Mouse (Mus musculus): ENCODE measurements around the gene Ccdc88c. TPM values are rescaled to one million over a fixed set of nuclear protein-coding genes. Genes with fewer than 3 reads are reported as not detected.

The Ccdc88c gene
- total RNA-seq, 2 experiments from 2014 or later = 29.2 to 37.2 TPM

DNA sequence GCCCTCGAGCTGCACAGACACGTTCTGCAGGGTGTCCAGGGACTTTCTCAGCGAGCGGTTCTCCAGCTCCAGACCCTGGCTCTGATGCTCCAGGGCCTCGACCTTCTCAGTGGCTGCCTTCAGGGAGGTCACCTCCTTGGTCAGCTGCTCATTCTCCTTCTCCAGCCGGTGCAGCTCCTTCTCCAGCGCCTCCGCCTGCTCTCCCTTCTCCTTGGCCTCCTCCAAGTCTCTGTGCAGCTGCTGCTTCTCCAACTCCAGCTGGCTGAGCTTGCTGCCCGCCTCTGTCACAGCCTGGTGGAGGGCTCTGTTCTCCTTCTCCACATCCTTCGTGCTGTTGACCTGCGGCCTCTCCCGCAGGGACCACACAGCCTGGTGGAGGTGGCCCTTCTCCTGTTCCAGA lies 83.4 kb downstream of the Ccdc88c start:
- intact Hi-C loops (cut with DNase I; ENCODE audit: low total_unique reads) = no loop called here
- DNase-seq = no peak

DNA sequence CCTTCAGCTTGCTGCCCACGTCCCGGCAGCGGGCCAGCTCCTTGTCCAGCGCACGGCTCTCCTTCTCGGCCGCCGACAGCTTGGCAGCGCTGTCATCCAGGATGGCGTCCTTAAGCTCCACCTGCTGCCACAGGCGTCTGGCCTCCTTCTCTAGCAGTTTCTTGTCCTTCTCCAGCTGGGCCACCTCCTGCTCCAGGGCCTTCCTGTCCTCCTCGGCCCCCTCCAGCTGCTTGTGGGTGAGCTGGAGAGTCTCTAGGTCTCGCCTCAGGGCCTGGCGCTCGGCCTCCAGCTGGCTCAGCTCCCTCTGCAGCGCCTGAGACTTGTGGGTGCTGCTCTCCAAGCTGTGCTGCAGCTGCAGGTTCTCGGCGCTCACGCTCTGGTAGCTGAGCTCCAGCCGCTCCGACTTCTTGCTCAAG lies 83.9 kb downstream of the Ccdc88c start:
- intact Hi-C loops (cut with DNase I; ENCODE audit: low total_unique reads) = no loop called here
- DNase-seq = peak; percentile 43

DNA sequence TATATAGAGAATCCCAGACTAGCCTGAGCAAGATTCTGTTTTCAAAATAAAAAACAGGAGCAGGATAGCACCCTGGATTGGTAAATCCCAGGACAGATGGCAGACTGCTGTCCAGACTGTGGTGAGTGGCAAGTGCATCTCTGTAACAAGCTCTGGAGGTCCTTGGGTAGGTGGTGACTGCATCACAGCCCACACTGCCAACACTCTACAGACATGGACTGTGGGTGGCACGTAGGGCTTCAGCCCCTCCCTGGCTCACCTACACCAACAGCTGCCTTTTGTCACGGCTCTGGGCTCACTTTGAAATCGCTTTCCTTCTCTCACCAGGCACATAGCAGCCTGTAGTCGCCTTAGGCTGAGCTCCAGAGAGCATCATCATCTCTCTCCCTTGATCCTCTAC lies 85.7 kb downstream of the Ccdc88c start:
- intact Hi-C loops (cut with DNase I; ENCODE audit: low total_unique reads) = no loop called here
- DNase-seq = no peak

DNA sequence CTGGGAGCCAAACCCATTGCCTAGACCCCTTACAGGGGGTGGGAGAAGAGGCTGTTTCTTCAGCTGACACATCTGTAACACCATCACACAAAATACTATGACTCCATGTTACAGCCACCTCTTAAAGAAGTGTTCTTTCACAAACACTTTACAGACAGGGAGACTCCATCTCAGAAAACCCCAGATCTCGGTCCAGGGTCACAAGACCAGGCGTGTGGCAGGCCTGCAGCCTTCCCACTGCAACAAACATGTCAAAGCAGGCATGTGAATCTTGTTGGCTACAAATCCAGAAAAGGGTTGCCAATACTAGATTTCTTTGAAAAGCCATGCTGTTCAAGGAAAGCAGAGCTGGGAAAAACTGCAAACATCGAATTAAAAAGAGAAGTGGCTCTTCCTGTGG lies 87.5 kb downstream of the Ccdc88c start:
- intact Hi-C loops (cut with DNase I; ENCODE audit: low total_unique reads) = no loop called here
- DNase-seq = no peak

DNA sequence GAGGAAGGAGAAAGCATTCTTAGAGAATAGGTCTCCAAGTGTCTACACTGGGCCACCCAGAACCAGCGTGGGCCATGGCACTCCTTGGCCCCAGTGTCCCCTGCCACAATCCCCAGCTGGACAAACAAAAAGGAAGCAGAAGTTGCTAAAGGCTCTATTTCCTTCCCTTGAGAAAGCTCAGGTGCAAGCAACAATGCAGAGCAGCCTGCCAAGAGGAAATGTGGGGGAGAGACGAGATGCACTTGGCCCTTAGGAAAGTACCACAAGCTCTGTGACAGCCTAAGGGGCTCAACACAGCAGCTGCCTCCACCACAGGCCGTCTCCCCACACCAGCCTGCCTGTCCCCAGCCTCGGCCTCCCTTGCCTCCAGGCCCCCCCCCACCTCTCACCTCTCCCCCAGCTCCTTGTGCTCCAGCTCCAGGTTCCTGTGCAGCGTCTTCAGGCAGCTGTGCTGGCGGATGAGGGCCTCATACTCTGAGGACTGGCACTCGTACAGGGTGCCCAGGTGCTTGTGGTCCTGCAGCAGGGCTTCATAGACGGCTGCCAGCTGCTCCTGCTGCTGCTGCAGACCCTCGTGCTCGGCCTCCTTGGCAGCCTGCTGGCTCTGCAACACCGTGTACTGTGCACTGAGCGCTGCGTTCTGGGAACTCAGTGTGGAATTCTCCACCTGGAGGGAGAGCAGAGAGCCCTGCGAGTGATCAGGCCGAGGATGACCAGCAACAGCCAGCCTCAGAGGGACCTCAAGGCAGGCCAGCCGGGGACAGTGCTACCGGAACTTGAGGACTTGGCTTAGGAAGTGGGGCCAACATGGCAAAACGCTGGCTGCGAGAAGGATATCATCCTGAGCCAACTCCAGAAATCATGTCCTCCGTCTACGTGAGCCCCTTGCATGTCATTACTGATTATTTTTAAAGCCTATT lies 91.2 kb downstream of the Ccdc88c start:
- intact Hi-C loops (cut with DNase I; ENCODE audit: low total_unique reads) = loop anchor here (5.0 kb wide), 1 partner anchor 95 kb away; no protein-coding TSS in a partner anchor
- DNase-seq = peak; percentile 25

DNA sequence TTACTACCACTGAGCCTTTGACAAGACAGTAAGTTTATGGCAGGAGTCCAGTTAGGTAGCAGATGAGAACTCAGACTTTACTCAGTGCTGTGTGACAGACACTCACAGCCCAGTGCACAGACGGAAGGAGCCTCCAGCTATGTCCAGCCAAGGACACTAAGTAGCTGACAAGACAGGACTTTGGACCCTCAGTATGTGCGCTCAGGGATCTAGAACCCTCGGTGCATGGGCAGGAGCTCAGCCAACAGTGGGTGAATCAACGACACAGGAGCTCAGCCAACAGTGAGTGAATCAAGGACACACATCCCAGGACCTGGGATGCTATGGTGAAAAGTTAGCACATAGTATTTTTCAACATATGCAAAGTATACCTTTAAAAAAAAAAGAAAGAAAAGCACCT lies 92.1 kb downstream of the Ccdc88c start:
- intact Hi-C loops (cut with DNase I; ENCODE audit: low total_unique reads) = loop anchor here (5.0 kb wide), 1 partner anchor 96 kb away; no protein-coding TSS in a partner anchor
- DNase-seq = no peak

DNA sequence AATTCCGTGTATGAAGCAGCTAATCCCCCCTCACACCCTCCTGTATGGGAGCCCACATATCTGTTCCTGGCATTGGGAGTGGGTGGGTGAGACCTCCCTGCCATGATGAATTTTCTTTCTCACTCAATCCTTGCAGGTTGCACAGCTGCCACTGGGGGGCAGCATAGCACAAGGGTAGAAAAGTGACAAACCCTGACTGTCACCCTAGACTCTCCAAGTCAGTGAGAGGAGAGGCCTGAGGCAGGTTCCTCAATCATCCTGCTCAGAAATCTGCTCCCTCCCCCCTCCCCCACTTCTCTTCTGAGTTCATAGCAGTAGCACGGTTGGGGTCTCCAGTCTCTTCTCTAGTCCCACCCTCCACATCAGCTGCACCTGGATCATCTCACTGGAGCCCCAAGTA lies 92.7 kb downstream of the Ccdc88c start:
- peak; percentile 69 for DNase-seq
- intact Hi-C loops (cut with DNase I; ENCODE audit: low total_unique reads) = loop anchor here (5.0 kb wide), 1 partner anchor 96 kb away; no protein-coding TSS in a partner anchor

DNA sequence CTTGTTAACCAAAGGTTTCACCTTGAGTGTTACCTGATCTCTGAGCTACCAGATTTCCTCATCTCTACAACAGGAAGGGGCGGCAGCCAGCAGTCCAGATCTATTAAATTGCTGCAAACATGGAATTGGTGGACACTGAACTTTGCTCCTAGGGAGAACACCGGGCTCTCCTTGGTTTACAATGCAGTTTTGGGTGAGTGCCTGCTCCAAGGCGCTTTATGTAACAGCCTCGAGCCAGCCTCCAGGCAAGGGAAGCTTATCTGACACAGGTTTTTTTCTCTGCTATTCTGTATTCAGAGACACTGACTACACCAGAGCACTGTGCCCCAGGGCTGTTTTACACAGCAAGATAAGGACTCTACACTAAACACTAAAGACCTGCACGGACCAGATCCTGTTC lies 94.1 kb downstream of the Ccdc88c start:
- no peak for DNase-seq
- intact Hi-C loops (cut with DNase I; ENCODE audit: low total_unique reads) = loop anchor here (5.0 kb wide), 1 partner anchor 98 kb away; no protein-coding TSS in a partner anchor

DNA sequence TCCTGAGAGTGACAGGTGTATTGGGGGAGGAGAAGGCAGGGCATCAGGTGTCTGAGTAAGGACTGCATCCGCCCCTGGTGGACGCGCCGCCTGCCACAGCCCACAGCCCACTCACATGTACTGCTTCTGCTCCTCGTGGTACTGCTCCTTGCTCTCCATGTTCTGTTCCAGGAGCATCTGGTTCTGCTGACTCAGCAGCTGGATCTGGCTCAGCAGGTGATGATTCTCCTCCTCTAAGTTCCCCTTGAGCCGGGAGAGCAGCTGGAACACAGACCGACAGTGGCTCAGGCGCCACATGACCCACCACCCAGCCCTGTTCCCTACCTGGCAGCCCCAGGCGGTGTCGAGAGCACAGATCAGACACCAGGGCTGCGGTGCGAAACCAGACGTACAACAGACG lies 97.2 kb downstream of the Ccdc88c start:
- intact Hi-C loops (cut with DNase I; ENCODE audit: low total_unique reads) = no loop called here
- DNase-seq = no peak

DNA sequence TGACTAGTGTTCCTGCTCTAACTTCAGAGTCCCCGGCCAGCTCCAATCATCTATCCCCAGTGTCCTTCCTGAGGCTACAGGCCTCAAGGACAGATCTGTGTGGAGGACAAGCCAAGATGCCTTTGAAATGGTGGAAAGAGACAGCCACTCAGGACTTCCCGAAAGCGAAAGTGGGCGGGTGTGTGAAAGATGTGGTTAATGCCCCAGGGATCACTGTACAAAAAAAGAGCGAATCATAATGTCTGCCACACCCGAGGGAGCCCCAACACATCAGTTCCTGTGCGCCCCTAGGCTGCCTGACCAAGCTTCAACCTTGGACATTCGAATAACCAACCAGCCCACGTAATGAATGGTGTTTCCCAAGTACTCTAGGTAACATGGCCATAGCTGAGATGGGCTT lies 100.6 kb downstream of the Ccdc88c start:
- intact Hi-C loops (cut with DNase I; ENCODE audit: low total_unique reads) = no loop called here
- no peak for DNase-seq

DNA sequence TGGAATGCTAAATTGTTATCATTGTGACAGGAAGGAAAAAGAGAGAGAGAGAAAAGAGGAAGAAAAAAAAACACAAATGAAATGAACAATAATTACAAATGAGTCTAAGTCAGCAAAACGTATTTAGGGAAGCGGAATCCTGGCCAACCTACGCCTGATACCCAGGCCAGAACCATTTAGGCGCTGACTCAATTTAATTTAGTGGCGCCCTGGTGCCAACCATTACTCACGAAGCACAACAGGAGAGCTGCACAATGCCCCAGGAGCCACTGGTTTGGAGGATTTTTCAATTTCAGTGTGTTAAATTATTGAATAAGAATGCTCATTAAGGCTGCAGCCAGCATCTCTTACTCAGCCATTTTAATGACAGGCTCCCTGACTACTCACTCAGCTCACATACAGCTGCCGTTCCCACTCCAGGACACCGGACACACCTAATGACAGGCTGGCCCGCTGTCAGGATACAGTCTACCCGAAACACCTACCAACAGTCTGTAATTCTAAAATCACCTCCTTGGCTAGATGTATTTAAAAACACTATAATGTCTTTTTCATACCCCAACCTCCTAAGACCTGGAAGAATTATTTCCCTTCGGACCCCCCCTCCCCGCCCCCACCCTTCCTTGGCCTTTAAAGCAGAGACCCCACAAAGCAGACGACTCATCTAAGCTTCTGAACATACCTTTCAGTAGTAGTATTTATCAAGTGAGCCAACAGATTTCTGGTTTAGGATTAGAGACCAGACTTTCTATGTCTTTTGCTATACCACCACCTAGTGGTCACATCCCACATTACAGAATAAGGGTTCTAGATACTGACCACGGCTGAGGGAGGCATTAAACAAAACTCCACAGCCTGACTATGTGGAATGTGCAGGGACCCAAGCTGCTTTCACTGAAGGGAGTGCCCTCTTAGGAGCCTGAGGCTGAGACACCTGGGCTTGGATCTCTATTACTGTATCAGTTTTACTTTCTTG lies 102.9 kb downstream of the Ccdc88c start:
- intact Hi-C loops (cut with DNase I; ENCODE audit: low total_unique reads) = loop anchor here (2.0 kb wide), 1 partner anchor 75 kb away; no protein-coding TSS in a partner anchor
- no peak for DNase-seq

DNA sequence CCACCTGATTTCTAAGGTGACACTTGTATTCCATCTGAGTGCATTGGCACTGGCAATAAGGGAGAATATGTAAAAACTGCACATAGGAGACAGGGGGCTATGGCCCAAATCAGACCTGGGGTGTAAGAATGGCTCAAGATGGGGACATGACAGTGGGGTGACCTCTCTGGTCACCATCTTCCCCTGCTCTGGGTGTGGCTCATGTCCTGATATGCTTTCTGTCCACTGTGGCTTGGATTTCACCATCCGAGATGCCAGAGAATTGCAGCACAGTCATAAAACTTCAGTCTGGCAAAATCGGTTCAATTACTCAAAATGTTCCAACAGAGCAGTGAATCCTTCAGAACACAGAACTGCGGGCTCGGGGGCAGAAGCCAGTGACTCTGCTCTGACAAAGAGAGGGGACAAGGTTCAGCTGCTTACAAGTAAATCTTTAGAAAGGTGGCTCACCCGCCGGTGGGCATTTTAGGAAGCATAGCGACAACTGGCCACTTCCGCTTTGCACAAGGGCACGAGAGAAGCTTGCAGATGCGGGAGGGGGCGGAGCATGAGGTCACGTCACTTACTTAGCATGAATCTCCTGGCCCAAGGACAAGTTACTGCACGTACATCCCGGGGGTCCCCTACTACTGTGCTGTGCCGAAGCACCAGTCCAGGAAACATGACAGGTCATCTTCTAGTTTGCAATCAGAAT lies 104.1 kb downstream of the Ccdc88c start:
- DNase-seq = no peak
- intact Hi-C loops (cut with DNase I; ENCODE audit: low total_unique reads) = loop anchor here (2.0 kb wide), 1 partner anchor 74 kb away; no protein-coding TSS in a partner anchor

DNA sequence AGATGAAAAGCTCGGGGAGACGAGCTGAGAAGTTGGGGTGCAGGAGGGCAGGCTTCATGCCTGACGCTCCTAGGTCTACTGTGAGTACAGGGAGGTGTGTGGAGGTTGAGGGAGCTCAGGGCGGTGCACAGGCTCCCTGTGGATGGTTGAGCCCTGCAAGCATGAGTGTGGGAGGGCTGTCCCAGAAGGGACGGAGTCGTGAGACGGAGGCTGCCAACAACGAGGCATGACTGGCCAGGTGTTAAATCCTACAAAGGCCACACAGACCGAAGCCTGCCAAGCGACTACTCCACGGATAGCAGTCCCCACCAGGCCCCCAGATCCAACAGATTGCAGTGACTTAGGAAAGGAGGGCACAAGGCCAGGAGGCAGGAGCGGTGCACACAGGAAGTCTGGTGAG lies 118.1 kb downstream of the Ccdc88c start:
- DNase-seq = no peak
- intact Hi-C loops (cut with DNase I; ENCODE audit: low total_unique reads) = no loop called here

DNA sequence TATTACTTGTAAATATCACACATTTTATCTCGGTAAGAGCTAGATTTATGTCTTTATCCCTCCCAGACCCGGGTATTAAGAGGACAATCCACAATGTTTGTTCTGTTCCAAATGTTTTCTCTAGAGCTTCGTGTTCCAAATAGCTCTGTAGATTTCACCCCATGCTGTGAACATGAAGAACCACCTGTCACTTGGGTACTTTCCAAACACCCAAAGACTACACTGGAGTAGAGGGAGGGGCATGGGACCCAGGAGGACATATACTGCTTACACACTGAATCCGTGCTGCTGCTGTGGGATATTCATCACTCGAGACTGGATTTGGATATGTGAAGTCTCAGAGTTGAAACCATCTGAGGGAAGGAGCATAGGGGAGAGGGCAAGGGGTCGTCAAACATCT lies 119.1 kb downstream of the Ccdc88c start:
- intact Hi-C loops (cut with DNase I; ENCODE audit: low total_unique reads) = loop anchor here (5.0 kb wide), 1 partner anchor 42 kb away; no protein-coding TSS in a partner anchor
- DNase-seq = no peak

DNA sequence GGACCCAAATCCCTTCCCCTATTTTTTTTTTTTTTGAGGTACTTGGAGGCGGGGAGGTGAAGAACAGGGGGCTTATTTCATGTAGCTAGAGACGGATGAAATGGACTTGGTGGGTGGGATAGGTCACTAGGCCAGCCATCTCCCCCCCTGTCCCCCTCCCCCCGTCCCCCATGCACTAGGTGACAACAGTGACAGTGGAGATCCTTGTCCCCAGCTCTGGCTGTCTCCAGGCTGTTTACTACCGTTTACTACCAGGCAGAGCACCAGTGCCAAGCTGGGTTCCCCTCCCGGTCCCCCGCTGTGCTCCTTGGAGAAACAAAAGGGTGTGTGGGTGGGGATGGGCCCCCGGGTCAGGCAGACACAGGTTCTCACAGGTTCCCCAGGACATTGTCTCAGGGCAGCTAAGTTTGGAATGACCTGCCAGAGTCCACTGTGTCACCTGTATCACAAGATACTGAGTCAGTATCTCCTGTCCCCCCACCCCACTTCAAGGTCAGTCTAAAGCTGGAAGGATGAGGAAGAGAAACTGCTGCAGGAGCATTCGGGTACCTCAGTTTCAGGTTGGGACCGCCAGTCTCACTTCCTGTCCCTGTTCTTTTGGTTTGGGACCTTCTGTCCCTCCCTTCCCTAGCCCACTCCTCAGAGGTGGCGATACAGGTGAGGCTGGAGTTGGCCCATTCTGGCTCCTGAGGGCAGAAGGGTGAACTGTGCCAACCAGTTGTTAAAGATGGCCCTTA lies 120.4 kb downstream of the Ccdc88c start:
- no peak for DNase-seq
- intact Hi-C loops (cut with DNase I; ENCODE audit: low total_unique reads) = loop anchor here (5.0 kb wide), 1 partner anchor 41 kb away; no protein-coding TSS in a partner anchor

DNA sequence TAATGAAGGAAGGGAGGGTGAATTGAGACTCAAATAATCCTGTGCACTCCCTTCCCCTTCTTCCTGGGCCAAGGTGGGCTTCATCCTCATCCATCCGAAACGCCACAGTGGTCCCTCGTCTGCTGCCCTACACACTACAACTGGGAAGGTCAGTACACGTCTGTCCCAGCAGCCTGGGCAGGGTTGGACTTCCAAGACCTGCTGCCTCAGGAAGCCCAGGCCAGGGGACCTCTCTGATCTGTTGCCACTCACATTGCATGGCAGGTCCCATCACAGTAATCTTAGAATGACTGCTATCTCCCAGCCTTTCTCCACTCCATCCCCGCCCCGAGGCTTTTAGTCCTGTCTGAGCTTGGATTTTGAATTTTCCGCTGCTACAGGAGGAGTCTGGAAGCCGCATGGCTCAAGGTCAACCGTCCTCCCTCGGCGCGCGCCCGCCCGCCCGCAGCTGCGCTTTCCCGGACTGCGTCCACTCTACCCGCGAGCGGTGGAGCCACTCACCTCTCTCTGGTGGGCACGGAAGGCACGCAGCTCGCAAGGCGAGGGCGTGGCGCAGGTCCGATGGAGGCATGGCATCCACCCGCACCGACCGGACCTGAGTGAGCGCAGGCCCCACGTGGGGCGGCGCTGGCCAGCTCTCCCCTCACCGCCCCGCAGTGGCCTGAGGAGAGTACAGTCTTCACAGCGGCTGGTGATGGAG lies 121.1 kb downstream of the Ccdc88c start, which contains the start of gene Gpr68:
TSS of gene Gpr68 (minus strand) at position 601 of the 700 bp plus-strand sequence.
- peak; percentile 12 for DNase-seq
- intact Hi-C loops (cut with DNase I; ENCODE audit: low total_unique reads) = loop anchor here (5.0 kb wide), 1 partner anchor 40 kb away; no protein-coding TSS in a partner anchor

DNA sequence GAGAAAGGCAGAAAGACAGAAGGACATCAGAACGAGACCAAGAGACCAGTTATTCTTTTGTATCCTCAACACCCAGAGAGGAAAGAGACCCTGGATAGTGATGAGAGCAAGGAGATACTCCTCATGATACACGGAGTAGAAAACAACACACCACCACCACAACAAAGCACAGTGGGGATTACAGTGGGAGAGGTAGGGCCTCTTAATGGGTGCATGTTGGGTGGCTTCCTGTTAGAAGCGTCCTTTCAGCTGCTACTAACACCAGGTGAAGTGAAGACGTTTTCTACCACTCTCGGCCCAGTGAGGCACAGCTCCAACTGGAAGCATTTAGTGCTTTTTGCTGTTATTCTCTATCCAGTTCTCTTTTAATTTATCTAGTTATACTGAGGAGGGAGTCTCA lies 122.0 kb downstream of the Ccdc88c start:
- intact Hi-C loops (cut with DNase I; ENCODE audit: low total_unique reads) = loop anchor here (5.0 kb wide), 1 partner anchor 40 kb away; no protein-coding TSS in a partner anchor
- DNase-seq = no peak

DNA sequence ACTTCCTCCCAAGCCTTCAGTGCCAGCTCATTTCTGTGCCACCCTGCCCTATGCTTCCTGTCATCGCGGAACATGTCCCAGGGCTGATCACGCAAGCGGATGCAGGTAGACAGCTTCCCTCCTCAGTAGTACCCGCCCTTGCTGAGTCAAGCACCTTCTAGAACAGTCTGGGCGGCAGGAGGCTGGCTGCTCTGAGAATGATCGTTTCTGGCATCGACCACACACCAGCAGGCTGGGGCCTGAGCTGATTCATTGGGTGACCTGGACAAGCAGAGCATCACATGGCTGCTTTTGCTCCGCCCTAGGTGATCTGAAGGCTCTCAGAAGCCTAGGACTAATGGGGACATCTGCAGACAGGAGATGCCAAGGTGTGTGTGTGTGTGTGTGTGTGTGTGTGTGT lies 125.1 kb downstream of the Ccdc88c start:
- intact Hi-C loops (cut with DNase I; ENCODE audit: low total_unique reads) = no loop called here
- DNase-seq = no peak
